ENCODE assay signal across 12 mouse cellular contexts in genomic region chr3:68492066-68492465, GRCm38 (mm10).
DNase-seq lines count a peak whose midpoint lies in the region; ATAC-seq and TF ChIP-seq lines count a peak whose summit lies in the region.
"Had no signal": no experiment of that assay in that cellular context is flagged by ENCODE, and none has a peak within 500 bp of the region (broad histone marks: within the 10 kb centered on the region; RNA-seq: fewer than 3 reads in every experiment).

No protein-coding gene starts in this region.

- H3K9ac ChIP-seq in embryonic facial prominence, embryonic 15.5 days: no peak overlapping the region

- no peaks in the 10 kb centered on the region for H3K9me3 ChIP-seq in heart, embryonic 10.5 days
- no peaks in the 10 kb centered on the region for H3K9me3 ChIP-seq in embryonic facial prominence, embryonic 15.5 days (replicated peaks)

- no peaks in the 10 kb centered on the region for H3K36me3 ChIP-seq in heart, embryonic 10.5 days
- H3K36me3 ChIP-seq in embryonic facial prominence, embryonic 15.5 days: no peaks in the 10 kb centered on the region
- no peaks in the 10 kb centered on the region for H3K36me3 ChIP-seq in myocyte (ENCODE audit: control insufficient read depth, insufficient read depth)

- no peaks in the 10 kb centered on the region for H3K27me3 ChIP-seq in heart, embryonic 10.5 days (ENCODE audit: insufficient read depth, poor library complexity, severe bottlenecking)
- H3K27me3 ChIP-seq in embryonic facial prominence, embryonic 15.5 days: no peaks in the 10 kb centered on the region
- H3K27me3 ChIP-seq in myocyte (ENCODE audit: control insufficient read depth, insufficient read depth, insufficient read length): no peaks in the 10 kb centered on the region
- H3K27me3 ChIP-seq: Patski had no signal

- peak overlapping the region; percentile 95 for H3K27ac ChIP-seq in heart, embryonic 10.5 days
- H3K27ac ChIP-seq in layer of hippocampus, adult 2 months: peak overlapping the region; percentile 94; the same call in 1 of the 2 replicates
- peak overlapping the region; percentile 59 for H3K27ac ChIP-seq in embryonic facial prominence, embryonic 15.5 days (replicated peaks)
- H3K27ac ChIP-seq: macrophage had no signal

- TF ChIP-seq POLR2A in myocyte (IDR thresholded peaks at IDR 0.05; ENCODE audit: insufficient read length, low read depth): no peak

- H3K79me2 ChIP-seq in myocyte (ENCODE audit: control insufficient read depth, insufficient read depth): peaks cover 16% of the 10 kb centered on the region

- H3K4me2 ChIP-seq in embryonic facial prominence, embryonic 15.5 days (replicated peaks): no peak overlapping the region
- H3K4me2 ChIP-seq in myocyte (ENCODE audit: low read depth): peak overlapping the region; percentile 71

- ATAC-seq in embryonic facial prominence, embryonic 15.5 days (ENCODE audit: insufficient number of reproducible peaks, low FRiP score, low TSS enrichment, low read depth): no peak
- no peak for ATAC-seq in CD4-positive, CD25-positive, alpha-beta regulatory T cell, adult 4 months
- no peak for ATAC-seq in megakaryocyte-erythroid progenitor cell, adult 5-6 weeks (replicated peaks; ENCODE audit: low FRiP score, low TSS enrichment, poor library complexity, severe bottlenecking)
- ATAC-seq: Patski had no signal

- TF ChIP-seq CTCF in layer of hippocampus, adult 2 months (conservative IDR thresholded peaks at IDR 0.05): no peak

- WGBS in heart, embryonic 10.5 days: 39% methylated on average over 1 of the region's 1 CpGs
- 52% methylated on average over 1 of the region's 1 CpGs for WGBS in embryonic facial prominence, embryonic 15.5 days

- H3K4me1 ChIP-seq in heart, embryonic 10.5 days: peaks cover 58% of the 10 kb centered on the region
- H3K4me1 ChIP-seq in embryonic facial prominence, embryonic 15.5 days: peaks cover 32% of the 10 kb centered on the region

- peak; percentile 70 for DNase-seq in heart, embryonic 10.5 days (ENCODE audit: low spot score)
- DNase-seq in heart, postnatal 14 days: no peak
- DNase-seq in layer of hippocampus, adult 2 months (ENCODE audit: low spot score in 2 of 2): no peak
- no peak for DNase-seq in layer of hippocampus, adult 11-12 months (ENCODE audit: low spot score)
- DNase-seq: B cell, adult 2 months; cerebellum, adult 18-20 months had no signal

- no peak overlapping the region for H3ac ChIP-seq in myocyte (ENCODE audit: control insufficient read depth, insufficient read length)

- intact Hi-C loops in heart, postnatal 14 days (cut with DNase I): no loop called here

- H3K4me3 ChIP-seq in heart, embryonic 10.5 days: peak overlapping the region; percentile 73; the same call in 1 of the 2 replicates
- H3K4me3 ChIP-seq in layer of hippocampus, adult 2 months: no peak overlapping the region
- no peak overlapping the region for H3K4me3 ChIP-seq in embryonic facial prominence, embryonic 15.5 days (replicated peaks)
- H3K4me3 ChIP-seq in myocyte: peak overlapping the region; percentile 91

TF ChIP-seq in myocyte, 11 proteins besides CTCF, POLR2A, EP300 and RAD21:
- no peak for TF ChIP-seq TCF12 (IDR thresholded peaks at IDR 0.05; ENCODE audit: insufficient read depth, poor library complexity, severe bottlenecking)
- no peak for TF ChIP-seq E2F4 (IDR thresholded peaks at IDR 0.05; ENCODE audit: insufficient read depth)
- no peak for TF ChIP-seq TCF3 (IDR thresholded peaks at IDR 0.05; ENCODE audit: insufficient read length, low read depth)
- TF ChIP-seq USF1 (IDR thresholded peaks at IDR 0.05; ENCODE audit: low read depth): no peak
- TF ChIP-seq REST (IDR thresholded peaks at IDR 0.05; ENCODE audit: insufficient read depth, insufficient read length): no peak
- TF ChIP-seq MAX (IDR thresholded peaks at IDR 0.05; ENCODE audit: low read depth): no peak
- no peak for TF ChIP-seq POLR2AphosphoS2 (IDR thresholded peaks at IDR 0.05; ENCODE audit: insufficient read length, low read depth)
- TF ChIP-seq CEBPB (IDR thresholded peaks at IDR 0.05; ENCODE audit: insufficient read depth, poor library complexity, severe bottlenecking): no peak
- no peak for TF ChIP-seq SRF (IDR thresholded peaks at IDR 0.05; ENCODE audit: control insufficient read depth, insufficient read length, low read depth)
- no peak for TF ChIP-seq MYOG (IDR thresholded peaks at IDR 0.05; ENCODE audit: control insufficient read depth in 1 of 3, insufficient read depth in 1 of 3, insufficient read length in 2 of 3, low read depth in 2 of 3)
- TF ChIP-seq MYOD1 (IDR thresholded peaks at IDR 0.05; ENCODE audit: control insufficient read depth in 1 of 3, insufficient read length in 2 of 3, low read depth in 2 of 3): no peak

Comparison
In these comparisons a context has a peak if more than half of its experiments do, and no peak if none do; other contexts are left out.
1. H3K4me3 ChIP-seq: peak in heart, embryonic 10.5 days (single experiment) and myocyte (single experiment); none in layer of hippocampus, adult 2 months (single experiment) and embryonic facial prominence, embryonic 15.5 days (single experiment).
2. Peak in every context shown above with its lines, with median percentiles within 50 percentile points of each other: H3K27ac ChIP-seq.